Mouse (Mus musculus) B cell, adult (primary cell): Measurements from ENCODE around the gene Bank1. TPM values are rescaled to one million over a fixed set of nuclear protein-coding genes. Genes with fewer than 3 reads are reported as not detected.

Source experiments
- total RNA-seq: library from RNA; stranded (reverse); gene quantifications from 4 replicates; pipeline ENCODE4 v1.2.4, GENCODE M21; 2023; ENCODE audit not compliant: inconsistent age

The Bank1 gene
- total RNA-seq: 640 to 716 TPM (median 689 TPM) in 4 replicates

GRCm38 (mm10) chr3:136325783-136326182, at the start of gene Bank1:
Gene Bank1, minus strand, starts transcription at chr3:136326066.

